Comparison of ENCODE assay signal across 8 mouse cellular contexts in the genomic region with DNA sequence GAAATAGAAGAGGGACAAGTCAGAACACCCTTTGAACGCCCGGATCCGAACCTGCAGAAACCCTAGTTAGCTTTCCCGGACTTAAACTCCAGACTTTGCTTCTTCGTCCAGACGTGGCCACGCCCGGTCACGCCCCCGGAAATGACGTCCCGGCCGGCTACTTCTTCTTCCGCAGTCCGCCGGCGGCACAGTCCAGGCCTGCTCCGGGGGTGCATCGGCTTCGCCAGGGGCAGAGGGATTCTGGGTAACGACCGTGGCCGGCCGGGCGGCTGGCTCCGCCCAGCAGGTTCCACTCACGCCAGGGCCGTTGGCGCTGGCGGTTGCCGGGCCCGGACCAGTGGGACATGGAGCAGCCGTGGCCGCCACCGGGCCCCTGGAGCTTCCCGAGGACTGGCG. TPM values are rescaled to one million over a fixed set of nuclear protein-coding genes. Genes with fewer than 3 reads are reported as not detected.
A peak's percentile ranks its signal among the peaks of the same experiment; 100 is the strongest.
DNase-seq lines count a peak whose midpoint lies in the region; ATAC-seq and TF ChIP-seq lines count a peak whose summit lies in the region.

Cdc37l1 (plus strand) TSS at position 159 of the 396 bp plus-strand sequence.

- peak within 1 kb of the TSS; percentile 79 for H3K27ac ChIP-seq in forebrain, postnatal 0 days (ENCODE audit: low read depth, low read length)
- H3K27ac ChIP-seq in lung, embryonic 15.5 days, result peak within 1 kb of the TSS; percentile 75

- peak; percentile 95 for ATAC-seq in G1E (ENCODE audit: extremely low read depth, insufficient number of reproducible peaks, low FRiP score, poor library complexity, severe bottlenecking)
- peak; percentile 95 for ATAC-seq in forebrain, postnatal 0 days
- peak; percentile 99 for ATAC-seq in lung, embryonic 15.5 days (ENCODE audit: borderline replicate concordance, extremely low read depth, low FRiP score, low TSS enrichment)

- no peaks in the 10 kb centered on the region for H3K9me3 ChIP-seq in G1E (replicated peaks)
- H3K9me3 ChIP-seq in forebrain, postnatal 0 days (ENCODE audit: low read length), result no peaks in the 10 kb centered on the region
- H3K9me3 ChIP-seq in lung, embryonic 15.5 days, result no peaks in the 10 kb centered on the region

- no peak for TF ChIP-seq CTCF in G1E (IDR thresholded peaks at IDR 0.05; ENCODE audit: low read depth, low read length)
- no peak for TF ChIP-seq CTCF in forebrain, postnatal 0 days (IDR thresholded peaks at IDR 0.05; ENCODE audit: low read depth)

- H3K27me3 ChIP-seq in G1E (ENCODE audit: insufficient read depth, low read length), result no peaks in the 10 kb centered on the region
- no peaks in the 10 kb centered on the region for H3K27me3 ChIP-seq in forebrain, postnatal 0 days (ENCODE audit: insufficient read depth, low read length)
- no peaks in the 10 kb centered on the region for H3K27me3 ChIP-seq in lung, embryonic 15.5 days

- H3K9ac ChIP-seq in forebrain, postnatal 0 days, result peak within 1 kb of the TSS; percentile 76
- peak within 1 kb of the TSS; percentile 75 for H3K9ac ChIP-seq in lung, embryonic 15.5 days

- WGBS in forebrain, postnatal 0 days, result under 1% methylated on average over 36 of the region's 37 CpGs
- WGBS in lung, embryonic 15.5 days, result under 1% methylated on average over 37 of the region's 37 CpGs

- peaks cover 31% of the 10 kb centered on the region for H3K4me1 ChIP-seq in G1E (ENCODE audit: insufficient read depth, low read depth, low read length)
- H3K4me1 ChIP-seq in forebrain, postnatal 0 days (ENCODE audit: insufficient read depth), result peaks cover 14% of the 10 kb centered on the region; the same call in 1 of the 2 replicates
- peaks cover 14% of the 10 kb centered on the region; the same call in 1 of the 2 replicates for H3K4me1 ChIP-seq in lung, embryonic 15.5 days

- H3K36me3 ChIP-seq in G1E (replicated peaks), result peaks cover 24% of the 10 kb centered on the region
- H3K36me3 ChIP-seq in forebrain, postnatal 0 days (ENCODE audit: insufficient read depth), result peaks cover 4% of the 10 kb centered on the region
- peaks cover 14% of the 10 kb centered on the region; the same call in 1 of the 2 replicates for H3K36me3 ChIP-seq in lung, embryonic 15.5 days

- H3K4me2 ChIP-seq in forebrain, postnatal 0 days (ENCODE audit: low read depth), result peak within 1 kb of the TSS; percentile 78
- H3K4me2 ChIP-seq in lung, embryonic 15.5 days, result peak within 1 kb of the TSS; percentile 72

- DNase-seq in G1E (ENCODE audit: low spot score), result peak; percentile 92
- peak; percentile 98 to 99 for DNase-seq in cerebellum, adult 18-20 months
- DNase-seq in forebrain, postnatal 0 days, result peak; percentile 93
- peak; percentile 99 for DNase-seq in heart, postnatal 4 days
- peak; percentile 94 to 96 for DNase-seq in layer of hippocampus, adult 8-10 months (ENCODE audit: low spot score in 2 of 2)
- DNase-seq in ovary, adult 18-20 months (ENCODE audit: low spot score), result peak; percentile 95
- DNase-seq in thymus, postnatal 0 days (ENCODE audit: low spot score), result peak; percentile 92

- H3K4me3 ChIP-seq in G1E (ENCODE audit: low read depth, low read length), result peak within 1 kb of the TSS; percentile 98
- peak within 1 kb of the TSS; percentile 63 for H3K4me3 ChIP-seq in forebrain, postnatal 0 days (ENCODE audit: low read depth, low read length)
- peak within 1 kb of the TSS; percentile 68 for H3K4me3 ChIP-seq in lung, embryonic 15.5 days

RNA-seq across cellular contexts. Expression of gene Cdc37l1, which starts in this region (rescaled TPM):
- total RNA-seq in G1E (2014; fragmentation: Nextera tagmentation) (83.8 and 84.1 TPM in 2 replicates), G1E (2017) (59.7 and 64.7 TPM in 2 replicates)
- 4.7 and 5.1 TPM in 2 replicates for polyA plus RNA-seq in G1E (2012)
- total RNA-seq in forebrain, postnatal 0 days (2014; rRNA removed), result 57.8 and 78.9 TPM in 2 replicates
- 23.8 and 30.7 TPM in 2 replicates for polyA plus RNA-seq in forebrain, postnatal 0 days (2015; fragmentation: Nextera tagmentation; extraction: Ambion mirVana)
- 10 to 100 TPM; 61.7 to 67.8 TPM for total RNA-seq in heart, postnatal 4 days (2021)
- total RNA-seq in layer of hippocampus, adult 8-10 months (2022), result 100 to 1,000 TPM; 110 to 130 (median 117) TPM
- polyA plus RNA-seq in lung, embryonic 15.5 days (2015; fragmentation: Nextera tagmentation; extraction: Ambion mirVana), result 32.9 and 36.0 TPM in 2 replicates
- polyA plus RNA-seq in thymus, postnatal 0 days (2015; fragmentation: Nextera tagmentation; extraction: Ambion mirVana), result 27.2 and 32.2 TPM in 2 replicates

Comparison
In these comparisons a context has a peak if more than half of its experiments do, and no peak if none do; other contexts are left out.
1. Peak in every context shown above with its lines: DNase-seq, ATAC-seq, H3K4me3 ChIP-seq and H3K27ac ChIP-seq.